Mouse (Mus musculus): ENCODE results near the gene Golgb1.

DNA sequence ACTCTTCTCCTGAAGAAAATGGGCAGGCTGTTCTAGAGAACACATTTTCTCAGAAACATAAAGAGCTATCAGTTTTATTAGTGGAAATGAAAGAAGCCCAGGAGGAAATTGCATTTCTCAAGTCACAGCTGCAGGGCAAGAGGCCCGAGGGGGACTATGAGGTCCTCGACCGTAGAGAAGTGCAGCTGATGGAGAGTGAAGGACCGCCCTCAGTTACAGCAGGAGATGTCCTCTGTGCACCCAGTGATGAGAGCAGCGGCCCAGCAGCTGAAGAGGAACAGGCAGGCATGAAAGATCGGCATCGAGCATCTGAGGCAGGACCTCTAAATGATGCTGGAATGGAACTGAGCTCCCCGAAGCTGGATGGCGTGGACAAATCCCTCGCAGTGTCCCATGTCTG lies 37.0 kb downstream of the Golgb1 start:
- TF ChIP-seq CTCF (IDR thresholded peaks at IDR 0.05; ENCODE audit: low read depth, low read length) = no peak
- no peak for TF ChIP-seq POLR2A (IDR thresholded peaks at IDR 0.05; ENCODE audit: borderline replicate concordance, low read depth, low read length)
